Mouse (Mus musculus) lung, embryonic 15.5 days (tissue): ENCODE data around the gene Zxdc. TPM values are rescaled to one million over a fixed set of nuclear protein-coding genes. Genes with fewer than 3 reads are reported as not detected.

Experiments used
- ATAC-seq: fragments of 200-750 bp; cut with Nextera tagmentation; 2 replicates; pipeline ENCODE4 v1.8.0; 2017; ENCODE audit warnings: moderate number of reproducible peaks, borderline replicate concordance; ENCODE audit not compliant: low FRiP score, low TSS enrichment; ENCODE audit errors: extremely low read depth
- H3K27ac ChIP-seq: fragments of 300-500 bp; sonication (generic); 2 replicates; pipeline ENCODE4 v1.5.1; 2015; ENCODE audit warnings: moderate library complexity, mild to moderate bottlenecking, inconsistent platforms
- H3K27me3 ChIP-seq: fragments of 300-500 bp; sonication (generic); 2 replicates; pipeline ENCODE4 v1.6.1; 2015; ENCODE audit warnings: inconsistent platforms
- H3K36me3 ChIP-seq: fragments of 300-500 bp; sonication (generic); 2 replicates; pipeline ENCODE4 v1.6.1; 2015; ENCODE audit warnings: inconsistent platforms
- H3K4me1 ChIP-seq: fragments of 300-500 bp; sonication (generic); 2 replicates; pipeline ENCODE4 v1.6.1; 2015; ENCODE audit warnings: inconsistent platforms
- H3K4me2 ChIP-seq: fragments of 300-500 bp; sonication (generic); 2 replicates; pipeline ENCODE4 v1.6.1; 2015; ENCODE audit warnings: inconsistent platforms, mild to moderate bottlenecking, moderate library complexity
- H3K4me3 ChIP-seq: fragments of 300-500 bp; sonication (generic); 2 replicates; pipeline ENCODE4 v1.5.1; 2015; ENCODE audit warnings: mild to moderate bottlenecking, inconsistent platforms
- H3K9ac ChIP-seq: fragments of 300-500 bp; sonication (generic); 2 replicates; pipeline ENCODE4 v1.6.1; 2015; ENCODE audit warnings: inconsistent platforms
- H3K9me3 ChIP-seq: fragments of 300-500 bp; sonication (generic); 2 replicates; pipeline ENCODE4 v1.6.1; 2016; ENCODE audit warnings: inconsistent platforms
- WGBS: fragments of 180-500 bp; shearing (Covaris S2); methylation state at CpG from one replicate; pipeline ENCODE4 v1.1.7; 2015; 5-methylcytosine and 5-hydroxymethylcytosine counted together
- polyA plus RNA-seq: library from polyadenylated mRNA; unstranded; fragments of >200 nt; fragmentation: Nextera tagmentation; extraction: Ambion mirVana; gene quantifications from 2 replicates; pipeline ENCODE4 v1.2.1, GENCODE M21; 2015

Zxdc gene
- polyA plus RNA-seq, 1 experiment from 2014 or later, result 7.5 TPM

- 82% methylated on average over 4 of the region's 4 CpGs for WGBS
- H3K4me2 ChIP-seq, result no peak overlapping the region
- no peaks in the 10 kb centered on the region for H3K4me1 ChIP-seq
- H3K4me3 ChIP-seq, result no peak overlapping the region
- H3K36me3 ChIP-seq, result peaks cover 15% of the 10 kb centered on the region; the same call in 1 of the 2 replicates
- no peaks in the 10 kb centered on the region for H3K9me3 ChIP-seq
- H3K27ac ChIP-seq, result no peak overlapping the region
- H3K27me3 ChIP-seq, result no peaks in the 10 kb centered on the region
- H3K9ac ChIP-seq, result no peak overlapping the region
- ATAC-seq, result no peak
Measured at GRCm38 (mm10) chr6:90390629-90391028, 21.3 kb downstream of the Zxdc start.

- 58% methylated on average over 3 of the region's 3 CpGs for WGBS
- ATAC-seq, result no peak
- no peaks in the 10 kb centered on the region for H3K27me3 ChIP-seq
- no peak overlapping the region for H3K27ac ChIP-seq
- H3K9ac ChIP-seq, result no peak overlapping the region
- H3K36me3 ChIP-seq, result 0 out of 2 replicates have a peak, but pooled peaks cover 6% of the 10 kb centered on the region
- no peaks in the 10 kb centered on the region for H3K9me3 ChIP-seq
- H3K4me2 ChIP-seq, result no peak overlapping the region
- no peaks in the 10 kb centered on the region for H3K4me1 ChIP-seq
- no peak overlapping the region for H3K4me3 ChIP-seq
Measured at GRCm38 (mm10) chr6:90393948-90394347, 24.7 kb downstream of the Zxdc start.

- Histone ChIP-seq H3K9ac (no peak overlapping the region), H3K9me3 (no peaks in the 10 kb centered on the region), H3K4me1 (no peaks in the 10 kb centered on the region), H3K4me3 (no peak overlapping the region), H3K27ac (no peak overlapping the region), H3K4me2 (no peak overlapping the region), H3K27me3 (no peaks in the 10 kb centered on the region), H3K36me3 (peaks cover 6% of the 10 kb centered on the region; the same call in 1 of the 2 replicates)
- WGBS, result 83% methylated on average over 2 of the region's 2 CpGs
- no peak for ATAC-seq
Measured at GRCm38 (mm10) chr6:90395751-90396150, 26.5 kb downstream of the Zxdc start.

GRCm38 (mm10) chr6:90397291-90397690, 28.0 kb downstream of the Zxdc start:
- no peak overlapping the region for H3K27ac ChIP-seq
- no peaks in the 10 kb centered on the region for H3K4me1 ChIP-seq
- no peak overlapping the region for H3K9ac ChIP-seq
- no peak for ATAC-seq
- H3K4me2 ChIP-seq, result no peak overlapping the region
- no peaks in the 10 kb centered on the region for H3K27me3 ChIP-seq
- no peak overlapping the region for H3K4me3 ChIP-seq
- WGBS, result 79% methylated on average over 3 of the region's 3 CpGs
- no peaks in the 10 kb centered on the region for H3K9me3 ChIP-seq
- H3K36me3 ChIP-seq, result peaks cover 13% of the 10 kb centered on the region; the same call in 1 of the 2 replicates

- Histone ChIP-seq H3K4me3 (no peak overlapping the region), H3K27me3 (no peaks in the 10 kb centered on the region), H3K9ac (no peak overlapping the region), H3K4me1 (no peaks in the 10 kb centered on the region), H3K4me2 (no peak overlapping the region), H3K36me3 (no peaks in the 10 kb centered on the region), H3K9me3 (no peaks in the 10 kb centered on the region), H3K27ac (no peak overlapping the region)
- ATAC-seq, result no peak
Measured at GRCm38 (mm10) chr6:90408632-90409031, 39.3 kb downstream of the Zxdc start.

GRCm38 (mm10) chr6:90410972-90411371, 41.7 kb downstream of the Zxdc start:
- Histone ChIP-seq H3K27me3 (no peaks in the 10 kb centered on the region), H3K4me1 (no peaks in the 10 kb centered on the region), H3K4me2 (no peak overlapping the region), H3K9ac (no peak overlapping the region), H3K4me3 (no peak overlapping the region), H3K27ac (no peak overlapping the region), H3K36me3 (no peaks in the 10 kb centered on the region), H3K9me3 (no peaks in the 10 kb centered on the region)
- 77% methylated on average over 1 of the region's 1 CpGs for WGBS
- ATAC-seq, result no peak

GRCm38 (mm10) chr6:90411926-90412325, 42.6 kb downstream of the Zxdc start:
- Histone ChIP-seq H3K4me3 (no peak overlapping the region), H3K27ac (no peak overlapping the region), H3K4me2 (no peak overlapping the region), H3K36me3 (no peaks in the 10 kb centered on the region), H3K4me1 (no peaks in the 10 kb centered on the region), H3K9me3 (no peaks in the 10 kb centered on the region), H3K9ac (no peak overlapping the region), H3K27me3 (no peaks in the 10 kb centered on the region)
- WGBS, result 75% methylated on average over 7 of the region's 7 CpGs
- no peak for ATAC-seq

GRCm38 (mm10) chr6:90422565-90422964, 53.3 kb downstream of the Zxdc start:
- Histone ChIP-seq H3K4me3 (peak overlapping the region; percentile 18; the same call in 1 of the 2 replicates), H3K4me1 (0 out of 2 replicates have a peak, but pooled peaks cover 7% of the 10 kb centered on the region), H3K9me3 (no peaks in the 10 kb centered on the region), H3K27me3 (peaks cover 9% of the 10 kb centered on the region), H3K9ac (no peak overlapping the region), H3K27ac (no peak overlapping the region), H3K4me2 (peak overlapping the region; percentile 49), H3K36me3 (no peaks in the 10 kb centered on the region)
- peak; percentile 75; the same call in 1 of the 2 replicates for ATAC-seq
- WGBS, result 9% methylated on average over 14 of the region's 14 CpGs

GRCm38 (mm10) chr6:90425361-90425760, 56.1 kb downstream of the Zxdc start:
- H3K27ac ChIP-seq, result no peak overlapping the region
- H3K9me3 ChIP-seq, result no peaks in the 10 kb centered on the region
- H3K4me1 ChIP-seq, result peaks cover 19% of the 10 kb centered on the region
- no peak overlapping the region for H3K4me2 ChIP-seq
- no peaks in the 10 kb centered on the region for H3K36me3 ChIP-seq
- H3K4me3 ChIP-seq, result no peak overlapping the region
- no peak for ATAC-seq
- 84% methylated on average over 3 of the region's 3 CpGs for WGBS
- peaks cover 14% of the 10 kb centered on the region for H3K27me3 ChIP-seq
- no peak overlapping the region for H3K9ac ChIP-seq

- Histone ChIP-seq H3K9me3 (no peaks in the 10 kb centered on the region), H3K4me2 (no peak overlapping the region), H3K27me3 (peaks cover 14% of the 10 kb centered on the region), H3K36me3 (no peaks in the 10 kb centered on the region), H3K4me3 (no peak overlapping the region), H3K9ac (no peak overlapping the region), H3K27ac (no peak overlapping the region), H3K4me1 (peaks cover 19% of the 10 kb centered on the region)
- ATAC-seq, result no peak
- WGBS, result 55% methylated on average over 4 of the region's 4 CpGs
Measured at GRCm38 (mm10) chr6:90426003-90426402, 56.7 kb downstream of the Zxdc start.

GRCm38 (mm10) chr6:90428380-90428974, 59.2 kb downstream of the Zxdc start, which contains the start of gene Cfap100:
Cfap100 (minus strand) TSS chr6:90428797.
- WGBS, result under 1% methylated on average over 31 of the region's 31 CpGs
- Histone ChIP-seq H3K36me3 (no peaks in the 10 kb centered on the region), H3K4me2 (peak within 1 kb of the TSS; percentile 77), H3K9ac (peak within 1 kb of the TSS; percentile 36), H3K27me3 (peaks cover 14% of the 10 kb centered on the region), H3K4me3 (peak within 1 kb of the TSS; percentile 37), H3K9me3 (no peaks in the 10 kb centered on the region), H3K27ac (peak within 1 kb of the TSS; percentile 41; the same call in 1 of the 2 replicates), H3K4me1 (peaks cover 12% of the 10 kb centered on the region)
- ATAC-seq, result peak; percentile 85; the same call in 1 of the 2 replicates

GRCm38 (mm10) chr6:90429911-90430310, 60.6 kb downstream of the Zxdc start:
- Histone ChIP-seq H3K9ac (no peak overlapping the region), H3K27ac (no peak overlapping the region), H3K4me3 (no peak overlapping the region), H3K4me2 (no peak overlapping the region), H3K27me3 (peaks cover 14% of the 10 kb centered on the region), H3K4me1 (peaks cover 12% of the 10 kb centered on the region), H3K9me3 (no peaks in the 10 kb centered on the region), H3K36me3 (no peaks in the 10 kb centered on the region)
- no peak for ATAC-seq
- 66% methylated on average over 14 of the region's 14 CpGs for WGBS
